Mouse (Mus musculus) olfactory bulb, adult 2 months (tissue): Measurements from ENCODE around the gene Gm49380. TPM values are rescaled to one million over a fixed set of nuclear protein-coding genes. Genes with fewer than 3 reads are reported as not detected.

ENCODE experiments used
- H3K27ac ChIP-seq: fragments of 200-500 bp; 2 replicates; pipeline ENCODE4 v1.5.1; 2012; ENCODE audit warnings: low read depth, low read length; ENCODE audit not compliant: insufficient read depth
- H3K4me1 ChIP-seq: fragments of 200-500 bp; 2 replicates; pipeline ENCODE4 v1.6.1; 2012; ENCODE audit warnings: low read length; ENCODE audit not compliant: control insufficient read depth, insufficient read depth
- H3K4me3 ChIP-seq: fragments of 200-500 bp; 2 replicates; pipeline ENCODE4 v1.5.1; 2012; ENCODE audit warnings: mild to moderate bottlenecking, low read depth, low read length, moderate library complexity; ENCODE audit not compliant: insufficient read depth
- CTCF ChIP-seq: fragments of 200-500 bp; IDR thresholded peaks from 2 replicates; pipeline ENCODE4 v1.5.1; 2012; ENCODE audit warnings: low read depth, mild to moderate bottlenecking, low read length, moderate library complexity; ENCODE audit not compliant: insufficient read depth
- POLR2A ChIP-seq: fragments of 200-500 bp; IDR thresholded peaks from 2 replicates; pipeline ENCODE4 v1.6.1; 2012; ENCODE audit warnings: mild to moderate bottlenecking, low read depth, low read length, moderate library complexity; ENCODE audit not compliant: insufficient read depth
- WGBS: fragments of 180-500 bp; shearing (Covaris S2); methylation state at CpG from one replicate; pipeline ENCODE4 v1.1.7; 2018; 5-methylcytosine and 5-hydroxymethylcytosine counted together
- polyA plus RNA-seq: library from polyadenylated mRNA; stranded (reverse); fragments of >200 nt; gene quantifications from 2 replicates; pipeline ENCODE4 v1.2.4, GENCODE M21; 2012; ENCODE audit warnings: low replicate concordance; ENCODE audit not compliant: missing spikeins, insufficient read depth, insufficient read length

Gm49380 gene
- polyA plus RNA-seq, 1 experiment: not detected

GRCm38 (mm10) chr9:44022100-44022847, 91.0 kb downstream of the Gm49380 start:
- TF ChIP-seq CTCF: no peak
- no peak for TF ChIP-seq POLR2A
- Histone ChIP-seq H3K4me3 (no peak overlapping the region), H3K4me1 (no peaks in the 10 kb centered on the region), H3K27ac (no peak overlapping the region)
- 81% methylated on average over 8 of the region's 8 CpGs for WGBS

- no peak for TF ChIP-seq POLR2A
- TF ChIP-seq CTCF: no peak
- Histone ChIP-seq H3K4me3 (no peak overlapping the region), H3K27ac (no peak overlapping the region), H3K4me1 (no peaks in the 10 kb centered on the region)
- WGBS: 85% methylated on average over 7 of the region's 7 CpGs
Observed at GRCm38 (mm10) chr9:44020001-44020400, 93.3 kb downstream of the Gm49380 start.

- TF ChIP-seq CTCF: no peak
- Histone ChIP-seq H3K27ac (no peak overlapping the region), H3K4me1 (peaks cover 6% of the 10 kb centered on the region; the same call in 1 of the 2 replicates), H3K4me3 (no peak overlapping the region)
- 89% methylated on average over 5 of the region's 5 CpGs for whole genome bisulfite sequencing
Observed at GRCm38 (mm10) chr9:44017846-44018245, 95.5 kb downstream of the Gm49380 start.

Other genes with a start within 250 kb of the Gm49380 start
- gene Thy1, start 70.1 kb downstream of the Gm49380 start, polyA plus RNA-seq: 767 and 807 TPM in 2 replicates
- gene Usp2, start 46.5 kb downstream of the Gm49380 start, polyA plus RNA-seq: not detected in 2 replicates
- gene Mfrp, start 11.8 kb downstream of the Gm49380 start, polyA plus RNA-seq: not detected in 2 replicates
- gene C1qtnf5, start 6.3 kb downstream of the Gm49380 start, polyA plus RNA-seq: not detected in 2 replicates
- 257 TPM in 1 of 2 replicates, not detected in the other for gene Rnf26, start within 50 bp of the Gm49380 start, polyA plus RNA-seq
- not detected in 2 replicates for gene Mcam, start 21.0 kb upstream of the Gm49380 start, polyA plus RNA-seq
- 80.7 and 279 TPM in 2 replicates for gene Cbl, start 120.5 kb upstream of the Gm49380 start, polyA plus RNA-seq
- gene Ccdc153, start 127.2 kb upstream of the Gm49380 start, polyA plus RNA-seq: not detected in 2 replicates
- not detected in 2 replicates for gene Pdzd3, start 138.0 kb upstream of the Gm49380 start, polyA plus RNA-seq
- not detected in 2 replicates for gene Nlrx1, start 155.1 kb upstream of the Gm49380 start, polyA plus RNA-seq
- not detected in 2 replicates for gene Abcg4, start 175.1 kb upstream of the Gm49380 start, polyA plus RNA-seq
- not detected in 2 replicates for gene Hinfp, start 192.2 kb upstream of the Gm49380 start, polyA plus RNA-seq
- gene C2cd2l, start 206.8 kb upstream of the Gm49380 start, polyA plus RNA-seq: not detected in 2 replicates
- gene Dpagt1, start 212.5 kb upstream of the Gm49380 start, polyA plus RNA-seq: 150 TPM in 1 of 2 replicates, not detected in the other
- gene H2afx, start 221.2 kb upstream of the Gm49380 start, polyA plus RNA-seq: not detected in 2 replicates
- not detected in 2 replicates for gene Hmbs, start 230.7 kb upstream of the Gm49380 start, polyA plus RNA-seq
- gene Vps11, start 248.2 kb upstream of the Gm49380 start, polyA plus RNA-seq: not detected in 2 replicates